Mouse (Mus musculus): ENCODE results near the gene Rpl9-ps1. TPM values are rescaled to one million over a fixed set of nuclear protein-coding genes. Genes with fewer than 3 reads are reported as not detected.

The Rpl9-ps1 gene
- 1.3 TPM in 1 of 3 replicates, not detected in the others for total RNA-seq (2017)

- ATAC-seq (replicated peaks; ENCODE audit: insufficient number of reproducible peaks, low FRiP score, low TSS enrichment, poor library complexity, severe bottlenecking) = no peak
These were observed at the start of gene Rpl9-ps1 for GRCm38 (mm10) chr11:83645521-83645920. TSS of gene Rpl9-ps1 (minus strand) at chr11:83645621.

- no peak for ATAC-seq (replicated peaks; ENCODE audit: insufficient number of reproducible peaks, low FRiP score, low TSS enrichment, poor library complexity, severe bottlenecking)
These were observed 46.6 kb upstream of the Rpl9-ps1 start for GRCm38 (mm10) chr11:83692008-83692407.

GRCm38 (mm10) chr11:83689918-83690317 is 44.5 kb upstream of the Rpl9-ps1 start:
- no peak for ATAC-seq (replicated peaks; ENCODE audit: insufficient number of reproducible peaks, low FRiP score, low TSS enrichment, poor library complexity, severe bottlenecking)

- ATAC-seq (replicated peaks; ENCODE audit: insufficient number of reproducible peaks, low FRiP score, low TSS enrichment, poor library complexity, severe bottlenecking) = peak; percentile 70
These were observed 30.2 kb upstream of the Rpl9-ps1 start for GRCm38 (mm10) chr11:83675665-83676064.

- no peak for ATAC-seq (replicated peaks; ENCODE audit: insufficient number of reproducible peaks, low FRiP score, low TSS enrichment, poor library complexity, severe bottlenecking)
These were observed 26.3 kb upstream of the Rpl9-ps1 start for GRCm38 (mm10) chr11:83671743-83672142.

GRCm38 (mm10) chr11:83663532-83663931 is 18.1 kb upstream of the Rpl9-ps1 start:
- ATAC-seq (replicated peaks; ENCODE audit: insufficient number of reproducible peaks, low FRiP score, low TSS enrichment, poor library complexity, severe bottlenecking) = peak; percentile 70

- ATAC-seq (replicated peaks; ENCODE audit: insufficient number of reproducible peaks, low FRiP score, low TSS enrichment, poor library complexity, severe bottlenecking) = peak; percentile 64
These were observed 16.8 kb upstream of the Rpl9-ps1 start, which contains the start of gene Ccl4 for GRCm38 (mm10) chr11:83662204-83662603. TSS of gene Ccl4 (plus strand) at chr11:83662584.

- no peak for ATAC-seq (replicated peaks; ENCODE audit: insufficient number of reproducible peaks, low FRiP score, low TSS enrichment, poor library complexity, severe bottlenecking)
These were observed 13.4 kb upstream of the Rpl9-ps1 start for GRCm38 (mm10) chr11:83658797-83659196.

GRCm38 (mm10) chr11:83657508-83657907 is 12.1 kb upstream of the Rpl9-ps1 start:
- ATAC-seq (replicated peaks; ENCODE audit: insufficient number of reproducible peaks, low FRiP score, low TSS enrichment, poor library complexity, severe bottlenecking) = 0 out of 2 replicates have a peak, but pooled peaks have one; percentile 29

GRCm38 (mm10) chr11:83654606-83655005 is 9.2 kb upstream of the Rpl9-ps1 start:
- ATAC-seq (replicated peaks; ENCODE audit: insufficient number of reproducible peaks, low FRiP score, low TSS enrichment, poor library complexity, severe bottlenecking) = no peak

- peak; percentile 88 for ATAC-seq (replicated peaks; ENCODE audit: insufficient number of reproducible peaks, low FRiP score, low TSS enrichment, poor library complexity, severe bottlenecking)
These were observed 4.0 kb upstream of the Rpl9-ps1 start, which contains the start of gene Ccl3 for GRCm38 (mm10) chr11:83649305-83649841. TSS of gene Ccl3 (minus strand) at chr11:83649355.

GRCm38 (mm10) chr11:83646356-83647149 is 1.1 kb upstream of the Rpl9-ps1 start:
- ATAC-seq (replicated peaks; ENCODE audit: insufficient number of reproducible peaks, low FRiP score, low TSS enrichment, poor library complexity, severe bottlenecking) = no peak

- ATAC-seq (replicated peaks; ENCODE audit: insufficient number of reproducible peaks, low FRiP score, low TSS enrichment, poor library complexity, severe bottlenecking) = peak; percentile 25
These were observed 4.2 kb downstream of the Rpl9-ps1 start for GRCm38 (mm10) chr11:83641216-83641615.

- ATAC-seq (replicated peaks; ENCODE audit: insufficient number of reproducible peaks, low FRiP score, low TSS enrichment, poor library complexity, severe bottlenecking) = peak; percentile 87
These were observed 5.3 kb downstream of the Rpl9-ps1 start for GRCm38 (mm10) chr11:83640141-83640540.

GRCm38 (mm10) chr11:83639533-83639932 is 5.9 kb downstream of the Rpl9-ps1 start:
- no peak for ATAC-seq (replicated peaks; ENCODE audit: insufficient number of reproducible peaks, low FRiP score, low TSS enrichment, poor library complexity, severe bottlenecking)

- ATAC-seq (replicated peaks; ENCODE audit: insufficient number of reproducible peaks, low FRiP score, low TSS enrichment, poor library complexity, severe bottlenecking) = peak; percentile 23; the same call in 1 of the 2 replicates
These were observed 6.5 kb downstream of the Rpl9-ps1 start for GRCm38 (mm10) chr11:83638934-83639333.

- ATAC-seq (replicated peaks; ENCODE audit: insufficient number of reproducible peaks, low FRiP score, low TSS enrichment, poor library complexity, severe bottlenecking) = no peak
These were observed 8.6 kb downstream of the Rpl9-ps1 start for GRCm38 (mm10) chr11:83636742-83637235.

- ATAC-seq (replicated peaks; ENCODE audit: insufficient number of reproducible peaks, low FRiP score, low TSS enrichment, poor library complexity, severe bottlenecking) = no peak
These were observed 10.5 kb downstream of the Rpl9-ps1 start for GRCm38 (mm10) chr11:83634898-83635297.

GRCm38 (mm10) chr11:83634425-83634824 is 11.0 kb downstream of the Rpl9-ps1 start:
- no peak for ATAC-seq (replicated peaks; ENCODE audit: insufficient number of reproducible peaks, low FRiP score, low TSS enrichment, poor library complexity, severe bottlenecking)

- peak; percentile 48 for ATAC-seq (replicated peaks; ENCODE audit: insufficient number of reproducible peaks, low FRiP score, low TSS enrichment, poor library complexity, severe bottlenecking)
These were observed 12.7 kb downstream of the Rpl9-ps1 start for GRCm38 (mm10) chr11:83632744-83633143.
